Mouse (Mus musculus) thymus, adult 2 months (tissue): ENCODE measurements around the gene Calr.

ENCODE experiments used
- CTCF ChIP-seq: fragments of 200-500 bp; IDR thresholded peaks from 2 replicates; pipeline ENCODE4 v1.5.1; 2012; ENCODE audit warnings: mild to moderate bottlenecking, control low read depth, low read length, moderate library complexity, borderline replicate concordance; ENCODE audit not compliant: control insufficient read depth, poor library complexity, insufficient read depth; ENCODE audit errors: extremely low read depth
- POLR2A ChIP-seq: fragments of 200-500 bp; IDR thresholded peaks from 2 replicates; pipeline ENCODE4 v1.6.1; 2012; ENCODE audit warnings: mild to moderate bottlenecking, low read length, control low read depth, moderate library complexity; ENCODE audit not compliant: control insufficient read depth, poor library complexity, insufficient read depth; ENCODE audit errors: extremely low read depth

GRCm38 (mm10) chr8:84806031-84806430, 40.7 kb downstream of the Calr start:
- no peak for TF ChIP-seq CTCF
- no peak for TF ChIP-seq POLR2A
